16 mouse cellular contexts compared by ENCODE assay signal in the genomic region with DNA sequence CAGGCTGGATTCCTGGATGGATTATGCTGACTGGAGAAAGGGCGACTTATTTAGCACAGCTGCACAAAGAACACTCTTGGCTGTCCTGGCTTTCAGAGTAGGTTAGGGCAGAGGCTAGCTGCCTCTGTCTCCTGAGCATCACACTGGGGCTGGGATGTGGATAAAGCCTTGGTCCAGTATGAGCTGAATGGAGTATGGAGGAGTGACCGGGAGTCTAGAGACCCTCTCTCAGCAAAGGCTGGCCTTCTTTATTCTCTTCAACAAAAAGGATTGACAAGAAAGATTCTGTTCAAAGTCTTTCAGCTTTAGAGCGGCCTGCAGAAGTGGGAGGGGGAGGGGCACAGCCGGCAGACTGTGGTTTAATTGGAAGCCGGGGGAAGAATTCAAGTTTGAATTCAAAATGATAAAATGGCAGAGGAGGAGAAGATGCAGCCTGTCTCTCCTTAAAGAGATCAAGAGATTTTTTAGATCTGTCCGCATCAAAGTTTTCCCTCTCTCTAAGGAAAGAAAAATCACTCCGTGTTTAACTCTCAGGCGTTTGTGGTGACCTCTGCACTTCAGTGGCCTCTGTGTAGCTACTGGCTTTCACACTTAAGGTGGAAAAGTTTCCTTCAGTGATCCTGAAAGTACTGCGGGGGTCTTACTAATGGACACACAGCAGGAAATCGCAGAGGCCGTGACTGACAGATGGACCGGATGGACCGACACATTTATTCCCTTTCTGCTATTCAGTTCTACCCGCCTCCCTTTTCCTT. TPM values are rescaled to one million over a fixed set of nuclear protein-coding genes. Genes with fewer than 3 reads are reported as not detected.
DNase-seq lines count a peak whose midpoint lies in the region; ATAC-seq and TF ChIP-seq lines count a peak whose summit lies in the region.
"Had no signal": no experiment of that assay in that cellular context is flagged by ENCODE, and none has a peak within 500 bp of the region (broad histone marks: within the 10 kb centered on the region; RNA-seq: fewer than 3 reads in every experiment).

No protein-coding gene starts in this region.

- no peak overlapping the region for H3K27ac ChIP-seq in kidney, adult 2 months (ENCODE audit: insufficient read depth, low read depth, low read length)
- no peak overlapping the region for H3K27ac ChIP-seq in forebrain, embryonic 14.5 days (ENCODE audit: low read depth, low read length)
- H3K27ac ChIP-seq: gastrocnemius, adult 2 months; liver, embryonic 13.5 days; neural tube, embryonic 13.5 days had no signal

- TF ChIP-seq CTCF in kidney, adult 2 months (conservative IDR thresholded peaks at IDR 0.05; ENCODE audit: insufficient read depth, insufficient read length, low read depth, low read length) = no peak

- no peak overlapping the region for H3K4me3 ChIP-seq in kidney, adult 2 months (ENCODE audit: insufficient read depth, low read depth, low read length)
- H3K4me3 ChIP-seq in forebrain, embryonic 14.5 days (ENCODE audit: low read depth, low read length) = no peak overlapping the region
- H3K4me3 ChIP-seq: gastrocnemius, adult 2 months; liver, embryonic 13.5 days; neural tube, embryonic 13.5 days had no signal

- H3K36me3 ChIP-seq in kidney, adult 2 months (ENCODE audit: control insufficient read depth, insufficient read depth, low read length) = no peaks in the 10 kb centered on the region
- no peaks in the 10 kb centered on the region for H3K36me3 ChIP-seq in forebrain, embryonic 14.5 days (ENCODE audit: control insufficient read depth, insufficient read depth, low read length)
- H3K36me3 ChIP-seq: liver, embryonic 13.5 days; neural tube, embryonic 13.5 days had no signal

- no peaks in the 10 kb centered on the region for H3K9me3 ChIP-seq in forebrain, embryonic 14.5 days (replicated peaks; ENCODE audit: control insufficient read depth, low read length)
- H3K9me3 ChIP-seq: liver, embryonic 13.5 days; neural tube, embryonic 13.5 days had no signal

- no peaks in the 10 kb centered on the region for H3K27me3 ChIP-seq in kidney, adult 2 months (replicated peaks; ENCODE audit: control insufficient read depth, insufficient read depth, low read length)
- no peaks in the 10 kb centered on the region for H3K27me3 ChIP-seq in forebrain, embryonic 14.5 days (replicated peaks; ENCODE audit: control insufficient read depth, insufficient read depth, low read length)
- H3K27me3 ChIP-seq: neural tube, embryonic 13.5 days had no signal

- H3K4me2 ChIP-seq in forebrain, embryonic 14.5 days (ENCODE audit: low read length) = no peak overlapping the region
- H3K4me2 ChIP-seq: liver, embryonic 13.5 days; neural tube, embryonic 13.5 days had no signal

- TF ChIP-seq POLR2A in kidney, adult 2 months (IDR thresholded peaks at IDR 0.05; ENCODE audit: low read depth, low read length) = no peak

- H3K4me1 ChIP-seq in kidney, adult 2 months (ENCODE audit: control insufficient read depth, insufficient read depth, low read length) = no peaks in the 10 kb centered on the region
- H3K4me1 ChIP-seq in forebrain, embryonic 14.5 days (ENCODE audit: control insufficient read depth, insufficient read depth, low read length) = peaks cover 22% of the 10 kb centered on the region
- H3K4me1 ChIP-seq: liver, embryonic 13.5 days had no signal

- ATAC-seq in forebrain, embryonic 14.5 days = peak; percentile 45; the same call in 1 of the 2 replicates

- H3K9ac ChIP-seq in forebrain, embryonic 14.5 days (ENCODE audit: low read length) = no peak overlapping the region
- H3K9ac ChIP-seq: liver, embryonic 13.5 days; neural tube, embryonic 13.5 days had no signal

- peak; percentile 34 to 53 for DNase-seq in kidney, postnatal 4 days
- no peak for DNase-seq in kidney, adult 2 months
- DNase-seq in testis, postnatal 10 days (ENCODE audit: low spot score) = peak; percentile 37
- DNase-seq in testis, postnatal 14 days (ENCODE audit: low spot score) = no peak
- DNase-seq in forebrain, embryonic 14.5 days (ENCODE audit: low spot score) = peak; percentile 63
- no peak for DNase-seq in adrenal gland, adult 8-10 months
- no peak for DNase-seq in heart, postnatal 4 days
- no peak for DNase-seq in spleen, adult 12 weeks (ENCODE audit: low spot score)
- DNase-seq: adrenal gland, postnatal 36 days; cerebellum, postnatal 36 days; gastrocnemius, adult 2 months; heart, postnatal 10 days; kidney, adult 18-20 months; liver, embryonic 13.5 days had no signal

- WGBS in kidney, adult 2 months = 86% methylated on average over 14 of the region's 14 CpGs
- 20% methylated on average over 14 of the region's 14 CpGs for WGBS in forebrain, embryonic 14.5 days

RNA-seq across cellular contexts. Expression of gene Zfp366, which starts 34.9 kb away (rescaled TPM):
- 3.1 and 4.3 TPM in 2 replicates for polyA plus RNA-seq in kidney, adult 2 months (2012; rRNA removed)
- polyA plus RNA-seq in forebrain, embryonic 14.5 days (2014; fragmentation: Nextera tagmentation; extraction: Ambion mirVana) = 0.43 and 0.78 TPM in 2 replicates
- 1 to 10 TPM; 3.6 to 6.7 (median 5.0) TPM for total RNA-seq in adrenal gland, adult 8-10 months (2022)
- total RNA-seq in heart, postnatal 4 days (2021) = 10 to 100 TPM in 1 of 2 experiments, 1 to 10 TPM in 1; 7.2 to 10.1 TPM
- total RNA-seq: MEL had no signal

Comparison
In these comparisons a context has a peak if more than half of its experiments do, and no peak if none do; other contexts are left out.
1. DNase-seq: peak in kidney, postnatal 4 days (2 of 2), testis, postnatal 10 days (single experiment) and forebrain, embryonic 14.5 days (single experiment); none in kidney, adult 2 months (single experiment), testis, postnatal 14 days (single experiment), adrenal gland, adult 8-10 months (single experiment), heart, postnatal 4 days (single experiment) and spleen, adult 12 weeks (single experiment).